Mouse (Mus musculus) bone marrow, adult 2 months (tissue): ENCODE results near the gene Usp25. TPM values are rescaled to one million over a fixed set of nuclear protein-coding genes. Genes with fewer than 3 reads are reported as not detected.

Source experiments
- H3K27ac ChIP-seq: fragments of 200-500 bp; 2 replicates; pipeline ENCODE4 v1.5.1; 2012; ENCODE audit warnings: low read depth, mild to moderate bottlenecking, control low read depth, inconsistent platforms, low read length; ENCODE audit not compliant: control insufficient read depth, poor library complexity, insufficient read depth
- H3K4me1 ChIP-seq: fragments of 200-500 bp; 2 replicates; pipeline ENCODE4 v1.6.1; 2011; ENCODE audit warnings: low read length; ENCODE audit not compliant: control insufficient read depth, insufficient read depth
- H3K4me3 ChIP-seq: fragments of 200-500 bp; replicated peaks from 2 replicates; pipeline ENCODE3; 2011; ENCODE audit warnings: mild to moderate bottlenecking, low read depth, low read length, control low read depth; ENCODE audit not compliant: control insufficient read depth
- CTCF ChIP-seq: fragments of 200-500 bp; IDR thresholded peaks from 2 replicates; pipeline ENCODE4 v1.5.1; 2011; ENCODE audit warnings: low read length, control low read depth; ENCODE audit not compliant: control insufficient read depth, insufficient read depth
- POLR2A ChIP-seq: fragments of 200-500 bp; IDR thresholded peaks from 2 replicates; pipeline ENCODE4 v1.6.1; 2011; ENCODE audit warnings: low read depth, mild to moderate bottlenecking, control low read depth, low read length, borderline replicate concordance; ENCODE audit not compliant: control insufficient read depth
- WGBS: fragments of 180-500 bp; shearing (Covaris S2); methylation state at CpG from one replicate; pipeline ENCODE4 v1.1.7; 2018; 5-methylcytosine and 5-hydroxymethylcytosine counted together
- polyA plus RNA-seq: library from polyadenylated mRNA; stranded (reverse); fragments of >200 nt; gene quantifications from 2 replicates; pipeline ENCODE4 v1.2.4, GENCODE M21; 2011; ENCODE audit warnings: low replicate concordance; ENCODE audit not compliant: missing spikeins, insufficient read depth, insufficient read length

The Usp25 gene
- polyA plus RNA-seq, 1 experiment: 54.2 TPM

- Histone ChIP-seq H3K4me3 (peak overlapping the region; percentile 0), H3K27ac (peak overlapping the region; percentile 54), H3K4me1 (peaks cover 3% of the 10 kb centered on the region)
- 44% methylated on average over 14 of the region's 14 CpGs for WGBS
- TF ChIP-seq CTCF: no peak
- no peak for TF ChIP-seq POLR2A
Observed at GRCm38 (mm10) chr16:77027976-77028686, 14.6 kb downstream of the Usp25 start.

GRCm38 (mm10) chr16:77028687-77029417 lies 15.3 kb downstream of the Usp25 start:
- 28% methylated on average over 10 of the region's 10 CpGs for WGBS
- Histone ChIP-seq H3K4me3 (peak overlapping the region; percentile 0), H3K4me1 (peaks cover 3% of the 10 kb centered on the region; the same call in 1 of the 2 replicates), H3K27ac (peak overlapping the region; percentile 54)
- TF ChIP-seq CTCF (no peak), POLR2A (no peak)

- H3K4me3 ChIP-seq: no peak overlapping the region
- WGBS: 15% methylated on average over 2 of the region's 2 CpGs
- no peak for TF ChIP-seq CTCF
- no peak for TF ChIP-seq POLR2A
- no peak overlapping the region for H3K27ac ChIP-seq
- peaks cover 3% of the 10 kb centered on the region; the same call in 1 of the 2 replicates for H3K4me1 ChIP-seq
Observed at GRCm38 (mm10) chr16:77030435-77030834, 16.9 kb downstream of the Usp25 start.

- Histone ChIP-seq H3K4me1 (no peaks in the 10 kb centered on the region; the same call in 1 of the 2 replicates), H3K4me3 (no peak overlapping the region), H3K27ac (no peak overlapping the region)
- TF ChIP-seq POLR2A (no peak), CTCF (no peak)
- WGBS: 79% methylated on average over 5 of the region's 5 CpGs
Observed at GRCm38 (mm10) chr16:77034329-77034728, 20.8 kb downstream of the Usp25 start.

GRCm38 (mm10) chr16:77034751-77035150 lies 21.2 kb downstream of the Usp25 start:
- no peak for TF ChIP-seq CTCF
- TF ChIP-seq POLR2A: no peak
- H3K4me3 ChIP-seq: no peak overlapping the region
- no peak overlapping the region for H3K27ac ChIP-seq
- WGBS: 48% methylated on average over 8 of the region's 8 CpGs
- H3K4me1 ChIP-seq: no peaks in the 10 kb centered on the region; the same call in 1 of the 2 replicates

- Histone ChIP-seq H3K27ac (no peak overlapping the region), H3K4me3 (no peak overlapping the region), H3K4me1 (peaks cover 4% of the 10 kb centered on the region)
- TF ChIP-seq CTCF: no peak
- no peak for TF ChIP-seq POLR2A
- WGBS: 67% methylated on average over 5 of the region's 5 CpGs
Observed at GRCm38 (mm10) chr16:77041573-77041972, 28.1 kb downstream of the Usp25 start.

- TF ChIP-seq POLR2A: no peak
- TF ChIP-seq CTCF: no peak
- peaks cover 4% of the 10 kb centered on the region for H3K4me1 ChIP-seq
- H3K27ac ChIP-seq: no peak overlapping the region
- H3K4me3 ChIP-seq: no peak overlapping the region
- WGBS: 84% methylated on average over 5 of the region's 5 CpGs
Observed at GRCm38 (mm10) chr16:77043499-77043898, 30.0 kb downstream of the Usp25 start.

- H3K4me1 ChIP-seq: no peaks in the 10 kb centered on the region
- TF ChIP-seq POLR2A (no peak), CTCF (no peak)
- no peak overlapping the region for H3K27ac ChIP-seq
- no peak overlapping the region for H3K4me3 ChIP-seq
- WGBS: 94% methylated on average over 2 of the region's 2 CpGs
Observed at GRCm38 (mm10) chr16:77054184-77054583, 40.7 kb downstream of the Usp25 start.

GRCm38 (mm10) chr16:77055519-77056159 lies 42.1 kb downstream of the Usp25 start:
- 92% methylated on average over 8 of the region's 8 CpGs for WGBS
- no peak overlapping the region for H3K27ac ChIP-seq
- H3K4me3 ChIP-seq: no peak overlapping the region
- no peaks in the 10 kb centered on the region for H3K4me1 ChIP-seq
- TF ChIP-seq CTCF: no peak
- no peak for TF ChIP-seq POLR2A
